Mouse (Mus musculus): Measurements from ENCODE around the gene Gm10382. TPM values are rescaled to one million over a fixed set of nuclear protein-coding genes. Genes with fewer than 3 reads are reported as not detected.
A peak's percentile ranks its signal among the peaks of the same experiment; 100 is the strongest.

Gene Gm10382
- total RNA-seq (2021): not detected

DNA sequence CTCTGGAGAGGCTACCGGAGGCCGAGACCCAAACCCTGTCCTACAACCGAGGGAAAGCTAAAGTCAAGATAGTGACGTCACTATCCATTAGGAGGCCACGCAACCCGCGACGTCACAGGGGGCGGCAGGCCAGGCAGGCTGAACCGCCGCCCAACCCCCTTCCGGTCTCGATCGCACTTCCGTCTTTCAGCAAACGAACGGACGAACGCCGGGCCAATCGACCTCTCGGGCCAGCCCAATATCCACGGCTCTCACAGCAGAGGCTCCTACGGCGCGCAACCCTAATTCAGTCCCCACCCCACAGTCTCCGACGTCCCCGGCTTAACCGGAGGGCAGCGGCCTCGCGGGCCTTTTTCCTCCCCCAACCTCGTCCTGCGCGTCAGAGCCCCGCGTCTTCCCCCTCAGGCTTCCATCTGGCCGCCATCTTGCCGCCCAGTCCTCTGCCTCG, at the start of gene Gm10382:
Gm10382 (plus strand) TSS at position 192 of the 448 bp plus-strand sequence.
- DNase-seq: peak; percentile 88 to 89
- intact Hi-C loops (cut with DNase I): loop anchor here (2.0 kb wide), 1 partner anchor 16 kb away; no protein-coding TSS in a partner anchor

DNA sequence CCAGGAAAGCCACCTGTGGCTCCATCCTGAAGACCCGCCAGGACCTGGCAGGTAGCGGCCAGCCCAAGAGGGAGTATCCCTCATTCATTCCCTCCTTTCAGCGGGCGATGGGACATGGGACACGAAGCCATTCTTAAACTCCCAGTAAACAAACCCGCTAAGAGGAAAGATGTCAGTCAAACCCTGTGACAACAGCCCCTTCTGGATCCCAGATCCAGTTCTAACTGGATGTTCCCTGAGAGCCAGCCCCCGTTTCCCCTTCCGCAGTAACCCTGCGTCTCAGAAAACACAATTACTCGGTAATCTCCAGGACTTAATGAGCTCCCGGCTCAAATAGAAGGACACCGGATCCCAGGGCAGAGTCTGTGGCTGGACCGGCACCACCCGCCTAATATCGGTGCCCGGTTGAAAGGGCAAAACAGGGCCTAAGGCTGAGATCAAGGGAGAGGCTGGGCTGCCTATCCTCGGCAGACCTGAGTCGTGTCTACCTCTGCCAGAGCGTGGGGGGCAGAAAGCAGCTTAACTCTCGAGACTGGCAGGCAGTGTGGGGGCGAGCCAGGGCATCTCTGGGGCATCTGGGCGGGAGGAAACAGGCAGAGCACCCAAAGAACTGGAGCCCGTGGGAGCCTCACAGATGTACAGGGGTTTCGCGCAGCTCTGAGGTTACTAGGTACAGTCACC, 49.1 kb upstream of the Gm10382 start:
- DNase-seq: peak; percentile 37 to 38
- intact Hi-C loops (cut with DNase I): loop anchor here (2.0 kb wide), 1 partner anchor 19 kb away; no protein-coding TSS in a partner anchor

GRCm38 (mm10) chr5:125340547-125341262, 48.4 kb upstream of the Gm10382 start, which contains the start of gene Scarb1:
TSS of gene Scarb1 (minus strand) at chr5:125341094.
- intact Hi-C loops (cut with DNase I): loop anchor here (2.0 kb wide), 1 partner anchor 20 kb away; no protein-coding TSS in a partner anchor
- DNase-seq: peak; percentile 90 to 92

GRCm38 (mm10) chr5:125341459-125342090, 47.5 kb upstream of the Gm10382 start:
- intact Hi-C loops (cut with DNase I): loop anchor here (2.0 kb wide), 1 partner anchor 21 kb away; no protein-coding TSS in a partner anchor
- DNase-seq: no peak

DNA sequence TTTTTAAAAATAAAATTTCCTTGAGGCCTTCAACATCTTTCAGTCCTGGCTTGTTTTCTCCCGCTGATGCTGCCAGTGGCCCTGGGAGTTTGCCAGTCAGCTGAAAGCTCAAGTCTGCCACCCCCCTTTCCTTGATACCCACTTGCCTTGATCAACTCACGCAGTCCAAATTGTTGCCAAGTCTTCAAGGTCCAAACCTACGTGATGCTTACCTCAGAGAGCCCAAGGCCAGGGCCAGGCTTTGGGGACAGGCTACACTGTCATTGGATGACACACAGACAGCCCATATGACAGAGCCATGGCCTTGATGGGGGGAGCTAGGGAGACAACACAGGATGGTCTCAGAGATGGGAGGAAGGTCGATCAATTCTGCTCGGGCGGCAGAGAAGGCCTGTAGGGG, 44.8 kb upstream of the Gm10382 start:
- no peak for DNase-seq
- intact Hi-C loops (cut with DNase I): no loop called here

DNA sequence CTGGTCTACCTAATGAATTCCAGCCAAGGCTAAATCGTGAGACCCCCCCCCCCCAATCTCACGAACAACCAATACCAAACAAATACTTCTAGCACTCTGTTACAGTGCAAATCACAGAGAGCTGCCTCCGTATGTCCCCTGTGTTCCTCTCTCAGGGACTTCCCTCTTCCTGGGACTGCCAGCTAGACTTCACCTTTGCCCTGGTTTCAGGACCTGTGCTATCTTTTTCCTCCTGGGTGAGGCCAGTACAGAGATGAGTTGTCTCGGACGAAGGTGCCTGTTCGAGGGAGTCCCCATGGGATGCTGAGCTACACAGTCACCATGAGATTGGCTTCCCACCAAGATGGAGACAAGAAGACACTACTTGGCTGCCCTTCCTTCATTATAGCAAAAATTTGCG, 41.1 kb upstream of the Gm10382 start:
- DNase-seq: no peak
- intact Hi-C loops (cut with DNase I): no loop called here

DNA sequence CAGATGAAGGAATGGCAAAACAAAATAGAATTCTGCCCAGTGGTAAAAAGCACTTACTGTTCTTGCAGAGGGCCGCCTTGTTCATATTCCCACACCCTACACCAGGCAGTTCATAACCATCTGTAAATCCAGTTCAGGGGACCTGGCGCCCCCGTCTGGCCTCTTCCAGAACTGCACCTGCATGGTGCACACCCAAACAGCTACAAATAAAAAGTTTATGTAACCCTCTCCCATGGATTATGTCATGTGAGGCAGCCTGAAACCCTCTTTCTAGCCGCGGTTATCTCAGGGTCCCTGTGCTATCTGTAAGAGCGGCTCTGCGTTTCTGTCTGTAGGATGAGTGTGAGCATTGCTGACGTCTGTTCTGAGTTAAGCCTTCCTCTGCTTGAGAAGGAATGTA, 40.6 kb upstream of the Gm10382 start:
- peak in 1 of 2 experiments; percentile 78 for DNase-seq
- intact Hi-C loops (cut with DNase I): no loop called here

- intact Hi-C loops (cut with DNase I): no loop called here
- no peak for DNase-seq
Measured at GRCm38 (mm10) chr5:125349391-125349790, 39.7 kb upstream of the Gm10382 start.

DNA sequence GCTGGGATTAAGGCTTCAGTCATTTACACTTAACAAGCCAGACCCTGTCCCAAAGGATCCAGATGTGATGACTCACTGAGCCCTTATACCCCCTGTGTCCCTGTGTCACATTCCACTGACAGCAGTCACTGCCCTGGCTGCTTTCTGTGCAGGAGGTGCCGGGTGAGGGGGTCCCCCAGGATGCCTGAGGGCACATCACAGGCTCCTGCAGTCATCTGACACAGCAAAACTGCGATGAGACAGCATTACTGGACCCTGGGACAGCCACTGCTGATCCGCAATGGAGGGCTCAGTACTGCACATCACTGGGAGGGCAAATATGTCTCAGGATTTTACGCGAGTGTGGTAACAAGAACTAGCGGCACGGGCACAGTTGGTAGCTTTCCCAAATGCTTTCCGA, 38.1 kb upstream of the Gm10382 start:
- no peak for DNase-seq
- intact Hi-C loops (cut with DNase I): no loop called here

GRCm38 (mm10) chr5:125351939-125352338, 37.2 kb upstream of the Gm10382 start:
- intact Hi-C loops (cut with DNase I): no loop called here
- no peak for DNase-seq

DNA sequence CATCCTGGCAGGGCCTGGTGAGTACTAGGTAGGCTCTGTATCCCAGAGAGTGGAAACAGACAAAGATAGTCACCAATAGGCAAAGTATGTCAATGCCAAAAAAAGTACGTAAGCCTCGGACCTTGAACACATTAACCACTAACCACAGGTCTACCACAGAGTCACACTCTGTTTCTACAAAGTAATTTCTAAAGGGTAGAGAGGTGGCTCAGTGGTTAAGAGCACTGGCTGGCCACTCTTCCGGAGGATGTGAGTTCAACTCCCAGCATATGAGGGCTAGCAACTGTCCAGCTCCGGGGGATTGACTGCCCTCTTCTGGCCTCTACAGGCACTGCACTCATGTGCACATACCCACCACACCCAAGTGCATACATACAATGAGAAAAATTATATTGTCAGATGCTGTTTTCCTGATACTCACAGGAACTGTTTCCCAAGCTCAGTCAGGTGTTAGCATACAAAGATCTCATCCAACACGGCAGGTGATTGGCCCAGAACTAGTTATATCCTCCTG, 36.3 kb upstream of the Gm10382 start:
- DNase-seq: no peak
- intact Hi-C loops (cut with DNase I): no loop called here

- DNase-seq: no peak
Measured at GRCm38 (mm10) chr5:125354885-125355492, 34.1 kb upstream of the Gm10382 start.

GRCm38 (mm10) chr5:125355650-125356049, 33.5 kb upstream of the Gm10382 start:
- DNase-seq: no peak
- intact Hi-C loops (cut with DNase I): no loop called here

More at GRCm38 (mm10) chr5:125354885-125355492, 34.1 kb upstream of the Gm10382 start:
- intact Hi-C loops (cut with DNase I): no loop called here

GRCm38 (mm10) chr5:125357543-125358269, 31.4 kb upstream of the Gm10382 start:
- DNase-seq: no peak
- intact Hi-C loops (cut with DNase I): no loop called here

DNA sequence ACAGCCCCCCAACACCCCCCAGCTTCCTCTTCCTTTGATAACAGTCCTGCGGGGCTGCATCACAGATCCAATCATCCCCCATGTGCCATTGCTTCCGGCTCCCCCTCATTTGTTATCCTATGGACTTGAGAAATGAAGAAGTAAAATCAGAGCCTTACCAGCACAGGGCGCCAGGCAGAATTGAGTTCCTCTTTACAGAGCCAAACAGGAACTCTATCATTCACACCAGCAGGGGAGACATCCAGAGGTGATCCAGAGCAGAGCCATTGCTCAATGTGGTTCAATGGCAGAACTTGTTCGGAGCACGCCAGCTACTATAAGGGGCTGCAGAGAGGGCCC, 30.9 kb upstream of the Gm10382 start:
- no peak for DNase-seq
- intact Hi-C loops (cut with DNase I): no loop called here

DNA sequence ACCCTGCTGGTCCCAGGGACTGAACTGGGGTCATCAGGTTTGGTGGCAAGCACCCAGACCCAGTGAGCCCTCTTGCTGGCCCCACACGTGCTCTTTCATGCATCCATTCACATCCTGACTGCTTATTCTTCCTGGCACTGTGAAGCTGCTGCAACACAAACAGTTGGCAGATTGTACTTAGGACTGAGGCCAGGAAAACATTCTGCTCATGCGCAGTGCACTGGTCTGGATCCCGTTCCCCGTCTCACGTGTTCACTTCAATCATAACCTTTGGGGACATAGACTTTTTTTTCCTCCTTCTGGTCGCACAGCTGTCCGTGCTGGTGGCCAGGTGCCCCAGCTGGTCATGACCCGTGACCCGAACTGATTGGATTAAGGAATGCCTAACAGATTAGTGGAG, 28.6 kb upstream of the Gm10382 start:
- intact Hi-C loops (cut with DNase I): no loop called here
- DNase-seq: no peak

DNA sequence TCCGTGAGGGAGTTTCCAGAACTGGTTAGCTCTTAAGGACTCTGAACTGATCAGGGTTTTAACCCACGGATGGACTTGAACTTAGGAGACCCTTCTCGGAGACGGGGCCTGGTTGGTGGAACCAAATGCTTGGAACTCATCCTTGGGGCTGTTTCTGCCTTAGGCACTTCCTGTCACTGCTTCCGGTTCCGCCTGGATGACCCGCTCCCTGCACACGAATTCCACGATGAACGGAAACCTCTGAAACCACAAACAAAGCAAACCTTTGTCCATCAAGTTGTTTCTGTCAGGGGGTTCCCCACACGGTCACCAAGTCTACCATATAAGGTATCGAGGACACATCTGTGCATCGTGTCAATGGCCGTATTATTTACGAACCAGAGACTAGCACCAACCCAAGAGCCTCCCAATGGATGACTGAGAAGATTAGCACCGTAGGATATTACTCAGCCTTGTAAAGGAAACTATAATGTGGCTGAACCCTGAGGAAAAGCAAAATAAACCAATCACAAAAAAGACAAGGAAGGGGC, 28.1 kb upstream of the Gm10382 start:
- intact Hi-C loops (cut with DNase I): no loop called here
- no peak for DNase-seq

- intact Hi-C loops (cut with DNase I): no loop called here
- peak in 1 of 2 experiments; percentile 48 for DNase-seq
Measured at GRCm38 (mm10) chr5:125363894-125364293, 25.2 kb upstream of the Gm10382 start.

- DNase-seq: no peak
- intact Hi-C loops (cut with DNase I): no loop called here
Measured at GRCm38 (mm10) chr5:125364851-125365429, 24.2 kb upstream of the Gm10382 start.

Measured in heart, postnatal 36 days (tissue).